Mouse (Mus musculus): ENCODE data around the gene Nup214.

The Nup214 gene

GRCm38 (mm10) chr2:32051791-32052190, 77.6 kb downstream of the Nup214 start:
- DNase-seq: no peak

- DNase-seq: no peak
These were observed 78.2 kb downstream of the Nup214 start for GRCm38 (mm10) chr2:32052418-32052817.

- DNase-seq: no peak
These were observed 81.2 kb downstream of the Nup214 start for GRCm38 (mm10) chr2:32055357-32055965.

GRCm38 (mm10) chr2:32056524-32056923, 82.3 kb downstream of the Nup214 start:
- no peak for DNase-seq

GRCm38 (mm10) chr2:32057360-32057759, 83.1 kb downstream of the Nup214 start:
- no peak for DNase-seq

GRCm38 (mm10) chr2:32057794-32058193, 83.6 kb downstream of the Nup214 start:
- DNase-seq: no peak

- no peak for DNase-seq
These were observed 84.0 kb downstream of the Nup214 start for GRCm38 (mm10) chr2:32058241-32058640.

GRCm38 (mm10) chr2:32058716-32059115, 84.5 kb downstream of the Nup214 start:
- DNase-seq: no peak

GRCm38 (mm10) chr2:32059613-32060012, 85.4 kb downstream of the Nup214 start:
- DNase-seq: no peak

- DNase-seq: no peak
These were observed 86.1 kb downstream of the Nup214 start for GRCm38 (mm10) chr2:32060228-32060805.

GRCm38 (mm10) chr2:32061189-32061588, 87.0 kb downstream of the Nup214 start:
- DNase-seq: no peak

- DNase-seq: no peak
These were observed 87.7 kb downstream of the Nup214 start for GRCm38 (mm10) chr2:32061722-32062505.

GRCm38 (mm10) chr2:32062626-32063410, 88.6 kb downstream of the Nup214 start:
- no peak for DNase-seq

GRCm38 (mm10) chr2:32063451-32064151, 89.4 kb downstream of the Nup214 start:
- no peak for DNase-seq

- DNase-seq: no peak
These were observed 90.7 kb downstream of the Nup214 start for GRCm38 (mm10) chr2:32064913-32065312.

GRCm38 (mm10) chr2:32065371-32065791, 91.1 kb downstream of the Nup214 start:
- no peak for DNase-seq

- DNase-seq: no peak
These were observed 91.8 kb downstream of the Nup214 start for GRCm38 (mm10) chr2:32066005-32066404.

- DNase-seq: no peak
These were observed 94.8 kb downstream of the Nup214 start for GRCm38 (mm10) chr2:32068811-32069607.

- DNase-seq: no peak
These were observed 96.5 kb downstream of the Nup214 start for GRCm38 (mm10) chr2:32070747-32071146.

GRCm38 (mm10) chr2:32074404-32074803, 100.2 kb downstream of the Nup214 start:
- DNase-seq: peak; percentile 74

GRCm38 (mm10) chr2:32075368-32075767, 101.1 kb downstream of the Nup214 start:
- DNase-seq: no peak

GRCm38 (mm10) chr2:32077744-32078143, 103.5 kb downstream of the Nup214 start:
- no peak for DNase-seq
